Mouse (Mus musculus): ENCODE measurements around the gene Nav1. TPM values are rescaled to one million over a fixed set of nuclear protein-coding genes. Genes with fewer than 3 reads are reported as not detected.

Nav1 gene
- polyA plus RNA-seq, 2 experiments: 14.4 to 26.8 TPM

GRCm38 (mm10) chr1:135639853-135640252, 32.8 kb upstream of the Nav1 start:
- H3K9me3 ChIP-seq (ENCODE audit: control insufficient read depth, low read length): no peaks in the 10 kb centered on the region
- no peaks in the 10 kb centered on the region for H3K36me3 ChIP-seq (ENCODE audit: control insufficient read depth, insufficient read depth, low read length)
- no peak for TF ChIP-seq POLR2A (IDR thresholded peaks at IDR 0.05; ENCODE audit: borderline replicate concordance, extremely low read depth, insufficient read depth, insufficient read length)
- no peak overlapping the region for H3K9ac ChIP-seq (ENCODE audit: low read depth, low read length, severe bottlenecking)
- peaks cover 4% of the 10 kb centered on the region for H3K4me1 ChIP-seq (ENCODE audit: control insufficient read depth, insufficient read depth, low read length)
- ATAC-seq (ENCODE audit: low FRiP score, low read depth): no peak
- no peak overlapping the region for H3K27ac ChIP-seq (replicated peaks; ENCODE audit: low read depth, low read length)
- WGBS: 93% methylated on average over 7 of the region's 7 CpGs
- H3K4me3 ChIP-seq (replicated peaks; ENCODE audit: low read length): no peak overlapping the region
- no peak for DNase-seq (ENCODE audit: low spot score)
- H3K4me2 ChIP-seq (replicated peaks; ENCODE audit: low read depth, low read length, severe bottlenecking): no peak overlapping the region
- H3K27me3 ChIP-seq (ENCODE audit: control insufficient read depth, insufficient read depth, low read length): no peaks in the 10 kb centered on the region

- Histone ChIP-seq H3K36me3 (ENCODE audit: control insufficient read depth, insufficient read depth, low read length) (no peaks in the 10 kb centered on the region), H3K4me3 (replicated peaks; ENCODE audit: low read length) (no peak overlapping the region), H3K27me3 (ENCODE audit: control insufficient read depth, insufficient read depth, low read length) (no peaks in the 10 kb centered on the region), H3K9me3 (ENCODE audit: control insufficient read depth, low read length) (no peaks in the 10 kb centered on the region), H3K27ac (replicated peaks; ENCODE audit: low read depth, low read length) (no peak overlapping the region), H3K4me2 (replicated peaks; ENCODE audit: low read depth, low read length, severe bottlenecking) (no peak overlapping the region), H3K9ac (ENCODE audit: low read depth, low read length, severe bottlenecking) (no peak overlapping the region), H3K4me1 (ENCODE audit: control insufficient read depth, insufficient read depth, low read length) (peaks cover 7% of the 10 kb centered on the region)
- DNase-seq (ENCODE audit: low spot score) (no peak), ATAC-seq (ENCODE audit: low FRiP score, low read depth) (no peak)
- WGBS: 86% methylated on average over 1 of the region's 1 CpGs
- no peak for TF ChIP-seq POLR2A (IDR thresholded peaks at IDR 0.05; ENCODE audit: borderline replicate concordance, extremely low read depth, insufficient read depth, insufficient read length)
Observed at GRCm38 (mm10) chr1:135639093-135639492, 32.0 kb upstream of the Nav1 start.

- 26% methylated on average over 3 of the region's 3 CpGs for WGBS
- H3K36me3 ChIP-seq (ENCODE audit: control insufficient read depth, insufficient read depth, low read length): no peaks in the 10 kb centered on the region
- DNase-seq (ENCODE audit: low spot score): no peak
- ATAC-seq (ENCODE audit: low FRiP score, low read depth): no peak
- H3K4me3 ChIP-seq (replicated peaks; ENCODE audit: low read length): no peak overlapping the region
- H3K9ac ChIP-seq (ENCODE audit: low read depth, low read length, severe bottlenecking): no peak overlapping the region
- no peak overlapping the region for H3K4me2 ChIP-seq (replicated peaks; ENCODE audit: low read depth, low read length, severe bottlenecking)
- H3K9me3 ChIP-seq (ENCODE audit: control insufficient read depth, low read length): no peaks in the 10 kb centered on the region
- no peaks in the 10 kb centered on the region for H3K27me3 ChIP-seq (ENCODE audit: control insufficient read depth, insufficient read depth, low read length)
- no peak for TF ChIP-seq POLR2A (IDR thresholded peaks at IDR 0.05; ENCODE audit: borderline replicate concordance, extremely low read depth, insufficient read depth, insufficient read length)
- H3K4me1 ChIP-seq (ENCODE audit: control insufficient read depth, insufficient read depth, low read length): peaks cover 7% of the 10 kb centered on the region
- no peak overlapping the region for H3K27ac ChIP-seq (replicated peaks; ENCODE audit: low read depth, low read length)
Observed at GRCm38 (mm10) chr1:135637574-135638008, 30.5 kb upstream of the Nav1 start.

GRCm38 (mm10) chr1:135636111-135636511, 29.0 kb upstream of the Nav1 start:
- no peaks in the 10 kb centered on the region for H3K36me3 ChIP-seq (ENCODE audit: control insufficient read depth, insufficient read depth, low read length)
- H3K27me3 ChIP-seq (ENCODE audit: control insufficient read depth, insufficient read depth, low read length): no peaks in the 10 kb centered on the region
- H3K4me2 ChIP-seq (replicated peaks; ENCODE audit: low read depth, low read length, severe bottlenecking): no peak overlapping the region
- ATAC-seq (ENCODE audit: low FRiP score, low read depth) (no peak), DNase-seq (ENCODE audit: low spot score) (peak; percentile 10)
- no peak overlapping the region for H3K27ac ChIP-seq (replicated peaks; ENCODE audit: low read depth, low read length)
- H3K9me3 ChIP-seq (ENCODE audit: control insufficient read depth, low read length): no peaks in the 10 kb centered on the region
- TF ChIP-seq POLR2A (IDR thresholded peaks at IDR 0.05; ENCODE audit: borderline replicate concordance, extremely low read depth, insufficient read depth, insufficient read length): no peak
- H3K4me1 ChIP-seq (ENCODE audit: control insufficient read depth, insufficient read depth, low read length): peaks cover 10% of the 10 kb centered on the region
- no peak overlapping the region for H3K4me3 ChIP-seq (replicated peaks; ENCODE audit: low read length)
- H3K9ac ChIP-seq (ENCODE audit: low read depth, low read length, severe bottlenecking): no peak overlapping the region
- 12% methylated on average over 6 of the region's 6 CpGs for WGBS

- Histone ChIP-seq H3K36me3 (ENCODE audit: control insufficient read depth, insufficient read depth, low read length) (no peaks in the 10 kb centered on the region), H3K27ac (replicated peaks; ENCODE audit: low read depth, low read length) (no peak overlapping the region), H3K9me3 (ENCODE audit: control insufficient read depth, low read length) (no peaks in the 10 kb centered on the region), H3K9ac (ENCODE audit: low read depth, low read length, severe bottlenecking) (no peak overlapping the region), H3K4me1 (ENCODE audit: control insufficient read depth, insufficient read depth, low read length) (peaks cover 10% of the 10 kb centered on the region), H3K4me3 (replicated peaks; ENCODE audit: low read length) (no peak overlapping the region), H3K4me2 (replicated peaks; ENCODE audit: low read depth, low read length, severe bottlenecking) (no peak overlapping the region), H3K27me3 (ENCODE audit: control insufficient read depth, insufficient read depth, low read length) (no peaks in the 10 kb centered on the region)
- WGBS: 63% methylated on average over 11 of the region's 11 CpGs
- DNase-seq (ENCODE audit: low spot score): no peak
- TF ChIP-seq POLR2A (IDR thresholded peaks at IDR 0.05; ENCODE audit: borderline replicate concordance, extremely low read depth, insufficient read depth, insufficient read length): no peak
- peak; percentile 37; the same call in 1 of the 2 replicates for ATAC-seq (ENCODE audit: low FRiP score, low read depth)
Observed at GRCm38 (mm10) chr1:135635323-135636064, 28.4 kb upstream of the Nav1 start.

Measured in limb, embryonic 14.5 days (tissue).